Mouse (Mus musculus) embryonic facial prominence, embryonic 13.5 days (tissue): Measurements from ENCODE around the gene Cdca5. TPM values are rescaled to one million over a fixed set of nuclear protein-coding genes. Genes with fewer than 3 reads are reported as not detected.

ENCODE experiments used
- ATAC-seq: fragments of 200-750 bp; cut with Nextera tagmentation; 2 replicates; pipeline ENCODE4 v1.8.0; 2017; ENCODE audit warnings: low read depth; ENCODE audit not compliant: insufficient number of reproducible peaks, insufficient read depth, low FRiP score, low TSS enrichment
- H3K27ac ChIP-seq: fragments of 300-500 bp; sonication (generic); 2 replicates; pipeline ENCODE4 v1.5.1; 2015; ENCODE audit warnings: moderate library complexity, mild to moderate bottlenecking, inconsistent platforms
- H3K27me3 ChIP-seq: fragments of 300-500 bp; sonication (generic); 2 replicates; pipeline ENCODE4 v1.6.1; 2015; ENCODE audit warnings: mild to moderate bottlenecking, inconsistent platforms
- H3K36me3 ChIP-seq: fragments of 300-500 bp; sonication (generic); 2 replicates; pipeline ENCODE4 v1.6.1; 2015; ENCODE audit warnings: mild to moderate bottlenecking, inconsistent platforms
- H3K4me1 ChIP-seq: fragments of 300-500 bp; sonication (generic); 2 replicates; pipeline ENCODE4 v1.6.1; 2015; ENCODE audit warnings: inconsistent platforms
- H3K4me2 ChIP-seq: fragments of 300-500 bp; sonication (generic); 2 replicates; pipeline ENCODE4 v1.6.1; 2015; ENCODE audit warnings: moderate library complexity, mild to moderate bottlenecking, inconsistent platforms
- H3K4me3 ChIP-seq: fragments of 300-500 bp; sonication (generic); 2 replicates; pipeline ENCODE4 v1.5.1; 2015; ENCODE audit warnings: mild to moderate bottlenecking, inconsistent platforms
- H3K9ac ChIP-seq: fragments of 300-500 bp; sonication (generic); 2 replicates; pipeline ENCODE4 v1.6.1; 2015; ENCODE audit warnings: mild to moderate bottlenecking, inconsistent platforms
- H3K9me3 ChIP-seq: fragments of 300-500 bp; sonication (generic); 2 replicates; pipeline ENCODE4 v1.6.1; 2016; ENCODE audit warnings: inconsistent platforms
- WGBS: fragments of 180-500 bp; shearing (Covaris S2); methylation state at CpG from one replicate; pipeline ENCODE4 v1.1.7; 2015; ENCODE audit warnings: mixed read lengths; 5-methylcytosine and 5-hydroxymethylcytosine counted together
- polyA plus RNA-seq: library from polyadenylated mRNA; unstranded; fragments of >200 nt; fragmentation: Nextera tagmentation; extraction: Ambion mirVana; gene quantifications from 2 replicates; pipeline ENCODE4 v1.2.1, GENCODE M21; 2015

The Cdca5 gene
- polyA plus RNA-seq, 1 experiment from 2014 or later = 39.6 TPM

GRCm38 (mm10) chr19:6047899-6048166 lies 37.0 kb upstream of the Cdca5 start:
- peak overlapping the region; percentile 89 for H3K4me3 ChIP-seq
- WGBS = 81% methylated on average over 8 of the region's 8 CpGs
- H3K27me3 ChIP-seq = no peaks in the 10 kb centered on the region
- peak overlapping the region; percentile 94 for H3K4me2 ChIP-seq
- ATAC-seq = no peak
- peak overlapping the region; percentile 89 for H3K9ac ChIP-seq
- H3K27ac ChIP-seq = 0 out of 2 replicates have a peak overlapping the region, but pooled peaks have one; percentile 99
- H3K9me3 ChIP-seq = no peaks in the 10 kb centered on the region
- H3K4me1 ChIP-seq = peaks cover 27% of the 10 kb centered on the region
- peaks cover 49% of the 10 kb centered on the region for H3K36me3 ChIP-seq

- Histone ChIP-seq H3K4me2 (peak overlapping the region; percentile 94; the same call in 1 of the 2 replicates), H3K36me3 (peaks cover 59% of the 10 kb centered on the region), H3K27me3 (no peaks in the 10 kb centered on the region), H3K9ac (0 out of 2 replicates have a peak overlapping the region, but pooled peaks have one; percentile 11), H3K4me1 (peaks cover 27% of the 10 kb centered on the region), H3K4me3 (peak overlapping the region; percentile 89; the same call in 1 of the 2 replicates), H3K9me3 (no peaks in the 10 kb centered on the region), H3K27ac (no peak overlapping the region)
- 82% methylated on average over 11 of the region's 11 CpGs for WGBS
- ATAC-seq = no peak
These were observed 35.9 kb upstream of the Cdca5 start for GRCm38 (mm10) chr19:6048681-6049410.

GRCm38 (mm10) chr19:6052516-6052915 lies 32.3 kb upstream of the Cdca5 start:
- peaks cover 25% of the 10 kb centered on the region for H3K4me1 ChIP-seq
- no peak overlapping the region for H3K4me2 ChIP-seq
- no peaks in the 10 kb centered on the region for H3K27me3 ChIP-seq
- H3K4me3 ChIP-seq = no peak overlapping the region
- 91% methylated on average over 7 of the region's 7 CpGs for WGBS
- peaks cover 80% of the 10 kb centered on the region for H3K36me3 ChIP-seq
- H3K27ac ChIP-seq = no peak overlapping the region
- peak overlapping the region; percentile 17; the same call in 1 of the 2 replicates for H3K9ac ChIP-seq
- no peak for ATAC-seq
- H3K9me3 ChIP-seq = no peaks in the 10 kb centered on the region

- H3K27ac ChIP-seq = no peak overlapping the region
- no peak for ATAC-seq
- 0 out of 2 replicates have a peak overlapping the region, but pooled peaks have one; percentile 6 for H3K9ac ChIP-seq
- peaks cover 17% of the 10 kb centered on the region for H3K4me1 ChIP-seq
- no peak overlapping the region for H3K4me2 ChIP-seq
- no peak overlapping the region for H3K4me3 ChIP-seq
- 82% methylated on average over 5 of the region's 5 CpGs for WGBS
- peaks cover 74% of the 10 kb centered on the region for H3K36me3 ChIP-seq
- H3K27me3 ChIP-seq = no peaks in the 10 kb centered on the region
- H3K9me3 ChIP-seq = no peaks in the 10 kb centered on the region
These were observed 30.5 kb upstream of the Cdca5 start for GRCm38 (mm10) chr19:6054296-6054695.

- no peaks in the 10 kb centered on the region for H3K27me3 ChIP-seq
- peaks cover 21% of the 10 kb centered on the region for H3K4me1 ChIP-seq
- no peak overlapping the region for H3K27ac ChIP-seq
- 51% methylated on average over 4 of the region's 4 CpGs for WGBS
- peak overlapping the region; percentile 97 for H3K9ac ChIP-seq
- no peak for ATAC-seq
- peak overlapping the region; percentile 86 for H3K4me3 ChIP-seq
- H3K4me2 ChIP-seq = peak overlapping the region; percentile 84
- H3K9me3 ChIP-seq = no peaks in the 10 kb centered on the region
- peaks cover 55% of the 10 kb centered on the region for H3K36me3 ChIP-seq
These were observed 28.1 kb upstream of the Cdca5 start for GRCm38 (mm10) chr19:6056696-6057095.

- Histone ChIP-seq H3K27ac (peak within 1 kb of the TSS; percentile 78), H3K9ac (peak within 1 kb of the TSS; percentile 97), H3K4me2 (peak within 1 kb of the TSS; percentile 84), H3K27me3 (no peaks in the 10 kb centered on the region), H3K9me3 (no peaks in the 10 kb centered on the region), H3K4me1 (peaks cover 29% of the 10 kb centered on the region), H3K4me3 (peak within 1 kb of the TSS; percentile 86), H3K36me3 (peaks cover 47% of the 10 kb centered on the region)
- WGBS = under 1% methylated on average over 61 of the region's 63 CpGs
- ATAC-seq = peak; percentile 81
These were observed 27.3 kb upstream of the Cdca5 start, which contains the start of the genes Mrpl49 and Fau for GRCm38 (mm10) chr19:6057313-6058096. TSS of gene Mrpl49 (minus strand) at chr19:6057785. TSS of gene Fau (plus strand) at chr19:6057844.

GRCm38 (mm10) chr19:6058513-6058912 lies 26.3 kb upstream of the Cdca5 start:
- H3K4me3 ChIP-seq = peak overlapping the region; percentile 86
- H3K27ac ChIP-seq = peak overlapping the region; percentile 78; the same call in 1 of the 2 replicates
- peak overlapping the region; percentile 84 for H3K4me2 ChIP-seq
- no peak for ATAC-seq
- H3K27me3 ChIP-seq = no peaks in the 10 kb centered on the region
- 36% methylated on average over 5 of the region's 5 CpGs for WGBS
- H3K4me1 ChIP-seq = peaks cover 34% of the 10 kb centered on the region
- H3K9me3 ChIP-seq = no peaks in the 10 kb centered on the region
- peaks cover 37% of the 10 kb centered on the region for H3K36me3 ChIP-seq
- H3K9ac ChIP-seq = peak overlapping the region; percentile 97

- 81% methylated on average over 5 of the region's 5 CpGs for WGBS
- no peaks in the 10 kb centered on the region for H3K27me3 ChIP-seq
- H3K27ac ChIP-seq = no peak overlapping the region
- peak overlapping the region; percentile 84 for H3K4me2 ChIP-seq
- H3K9me3 ChIP-seq = no peaks in the 10 kb centered on the region
- H3K4me3 ChIP-seq = peak overlapping the region; percentile 86
- ATAC-seq = no peak
- H3K9ac ChIP-seq = peak overlapping the region; percentile 97
- H3K36me3 ChIP-seq = peaks cover 32% of the 10 kb centered on the region
- peaks cover 34% of the 10 kb centered on the region for H3K4me1 ChIP-seq
These were observed 25.8 kb upstream of the Cdca5 start for GRCm38 (mm10) chr19:6058966-6059365.

GRCm38 (mm10) chr19:6061021-6061533 lies 23.7 kb upstream of the Cdca5 start, which contains the start of gene Znhit2:
TSS of gene Znhit2 (plus strand) at chr19:6061192.
- 0% methylated on average over 58 of the region's 58 CpGs for WGBS
- H3K4me3 ChIP-seq = peak within 1 kb of the TSS; percentile 90
- no peaks in the 10 kb centered on the region for H3K27me3 ChIP-seq
- ATAC-seq = peak; percentile 67
- peak within 1 kb of the TSS; percentile 96 for H3K9ac ChIP-seq
- peaks cover 13% of the 10 kb centered on the region for H3K36me3 ChIP-seq
- H3K4me2 ChIP-seq = peak within 1 kb of the TSS; percentile 100
- H3K27ac ChIP-seq = peak within 1 kb of the TSS; percentile 94
- H3K4me1 ChIP-seq = peaks cover 34% of the 10 kb centered on the region
- H3K9me3 ChIP-seq = no peaks in the 10 kb centered on the region

- Histone ChIP-seq H3K9ac (peak overlapping the region; percentile 96), H3K27ac (peak overlapping the region; percentile 94), H3K4me2 (peak overlapping the region; percentile 100), H3K4me1 (peaks cover 34% of the 10 kb centered on the region), H3K27me3 (no peaks in the 10 kb centered on the region), H3K4me3 (peak overlapping the region; percentile 90), H3K36me3 (peaks cover 13% of the 10 kb centered on the region), H3K9me3 (no peaks in the 10 kb centered on the region)
- WGBS = 2% methylated on average over 44 of the region's 44 CpGs
- no peak for ATAC-seq
These were observed 23.0 kb upstream of the Cdca5 start for GRCm38 (mm10) chr19:6061641-6062302.

- Histone ChIP-seq H3K9me3 (no peaks in the 10 kb centered on the region), H3K27me3 (no peaks in the 10 kb centered on the region), H3K36me3 (peaks cover 13% of the 10 kb centered on the region), H3K4me2 (peak overlapping the region; percentile 100), H3K4me3 (peak overlapping the region; percentile 90), H3K4me1 (peaks cover 39% of the 10 kb centered on the region), H3K9ac (peak overlapping the region; percentile 96), H3K27ac (no peak overlapping the region)
- ATAC-seq = no peak
- whole genome bisulfite sequencing = 69% methylated on average over 5 of the region's 5 CpGs
These were observed 22.4 kb upstream of the Cdca5 start for GRCm38 (mm10) chr19:6062418-6062817.
